Mouse (Mus musculus) neural tube, embryonic 11.5 days (tissue): ENCODE measurements around the gene Casd1. TPM values are rescaled to one million over a fixed set of nuclear protein-coding genes. Genes with fewer than 3 reads are reported as not detected.

Experiments
- ATAC-seq: fragments of 200-750 bp; cut with Nextera tagmentation; 2 replicates; pipeline ENCODE4 v1.8.0; 2017; ENCODE audit warnings: moderate number of reproducible peaks, mild to moderate bottlenecking, moderate TSS enrichment, moderate library complexity; ENCODE audit not compliant: insufficient read depth, low FRiP score, low TSS enrichment
- DNase-seq: peaks from one replicate; pipeline ENCODE4 v3.0.0-alpha.2; 2015; ENCODE audit warnings: low spot score
- H3K27ac ChIP-seq: fragments of 300-500 bp; sonication (generic); 2 replicates; pipeline ENCODE4 v1.5.1; 2014; ENCODE audit warnings: low read depth, mild to moderate bottlenecking, low read length
- H3K27me3 ChIP-seq: fragments of 300-500 bp; sonication (generic); 2 replicates; pipeline ENCODE4 v1.6.1; 2014; ENCODE audit warnings: mild to moderate bottlenecking, low read length, mixed read lengths; ENCODE audit not compliant: control insufficient read depth, insufficient read depth
- H3K36me3 ChIP-seq: fragments of 300-500 bp; sonication (generic); 2 replicates; pipeline ENCODE4 v1.6.1; 2014; ENCODE audit warnings: mild to moderate bottlenecking, low read length, moderate library complexity, mixed read lengths; ENCODE audit not compliant: control insufficient read depth, insufficient read depth
- H3K4me1 ChIP-seq: fragments of 300-500 bp; sonication (generic); 2 replicates; pipeline ENCODE4 v1.6.1; 2014; ENCODE audit warnings: low read length, mixed read lengths; ENCODE audit not compliant: control insufficient read depth, insufficient read depth
- H3K4me2 ChIP-seq: fragments of 300-500 bp; sonication (generic); 2 replicates; pipeline ENCODE4 v1.6.1; 2014; ENCODE audit warnings: low read depth, mild to moderate bottlenecking, moderate library complexity
- H3K4me3 ChIP-seq: fragments of 300-500 bp; sonication (generic); 2 replicates; pipeline ENCODE4 v1.5.1; 2014; ENCODE audit warnings: low read depth, low read length
- H3K9ac ChIP-seq: fragments of 300-500 bp; sonication (generic); 2 replicates; pipeline ENCODE4 v1.6.1; 2014; ENCODE audit warnings: mild to moderate bottlenecking, low read length
- H3K9me3 ChIP-seq: fragments of 300-500 bp; sonication (generic); 2 replicates; pipeline ENCODE4 v1.6.1; 2016; ENCODE audit warnings: low read length; ENCODE audit not compliant: control insufficient read depth
- WGBS: fragments of 180-500 bp; shearing (Covaris S2); extraction: QIAGEN DNeasy Blood & Tissue Kit; methylation state at CpG from one replicate; pipeline ENCODE4 v1.1.7; 2014; 5-methylcytosine and 5-hydroxymethylcytosine counted together
- polyA plus RNA-seq: library from polyadenylated mRNA; unstranded; fragments of >200 nt; fragmentation: Nextera tagmentation; extraction: Ambion mirVana; gene quantifications from 2 replicates; pipeline ENCODE4 v1.2.1, GENCODE M21; 2014

Gene Casd1
- polyA plus RNA-seq, result 50.2 and 52.9 TPM in 2 replicates

GRCm38 (mm10) chr6:4600658-4601296, at the start of gene Casd1:
Gene Casd1 (plus strand): TSS chr6:4600839.
- WGBS, result 1% methylated on average over 30 of the region's 64 CpGs
- H3K27me3 ChIP-seq, result no peaks in the 10 kb centered on the region

GRCm38 (mm10) chr6:4555366-4555765, 45.3 kb upstream of the Casd1 start:
- H3K4me2 ChIP-seq, result no peak overlapping the region
- peaks cover 10% of the 10 kb centered on the region for H3K4me1 ChIP-seq
- H3K36me3 ChIP-seq, result no peaks in the 10 kb centered on the region
- no peaks in the 10 kb centered on the region for H3K27me3 ChIP-seq
- H3K27ac ChIP-seq, result no peak overlapping the region
- 68% methylated on average over 6 of the region's 6 CpGs for WGBS
- no peak for DNase-seq
- H3K4me3 ChIP-seq, result no peak overlapping the region
- no peak for ATAC-seq
- no peak overlapping the region for H3K9ac ChIP-seq
- H3K9me3 ChIP-seq, result no peaks in the 10 kb centered on the region

More at GRCm38 (mm10) chr6:4600658-4601296, at the start of gene Casd1:
- ATAC-seq, result peak; percentile 88
- peak within 1 kb of the TSS; percentile 99 for H3K9ac ChIP-seq
- peaks cover 10% of the 10 kb centered on the region for H3K4me1 ChIP-seq
- H3K4me3 ChIP-seq, result peak within 1 kb of the TSS; percentile 80
- no peaks in the 10 kb centered on the region for H3K9me3 ChIP-seq
- peak within 1 kb of the TSS; percentile 98 for H3K27ac ChIP-seq
- DNase-seq, result peak; percentile 77
- no peaks in the 10 kb centered on the region for H3K36me3 ChIP-seq
- peak within 1 kb of the TSS; percentile 69 for H3K4me2 ChIP-seq

- no peak overlapping the region for H3K9ac ChIP-seq
- H3K27me3 ChIP-seq, result no peaks in the 10 kb centered on the region
- H3K9me3 ChIP-seq, result no peaks in the 10 kb centered on the region
- no peak overlapping the region for H3K4me3 ChIP-seq
- H3K36me3 ChIP-seq, result no peaks in the 10 kb centered on the region
- H3K4me1 ChIP-seq, result peaks cover 14% of the 10 kb centered on the region
- DNase-seq (no peak), ATAC-seq (no peak)
- WGBS, result 58% methylated on average over 8 of the region's 8 CpGs
- no peak overlapping the region for H3K27ac ChIP-seq
- no peak overlapping the region for H3K4me2 ChIP-seq
Observed at GRCm38 (mm10) chr6:4557086-4557485, 43.6 kb upstream of the Casd1 start.

- H3K9me3 ChIP-seq, result no peaks in the 10 kb centered on the region
- H3K9ac ChIP-seq, result no peak overlapping the region
- H3K4me1 ChIP-seq, result peaks cover 14% of the 10 kb centered on the region
- DNase-seq (peak; percentile 64), ATAC-seq (peak; percentile 67)
- H3K27me3 ChIP-seq, result no peaks in the 10 kb centered on the region
- H3K4me2 ChIP-seq, result no peak overlapping the region
- H3K4me3 ChIP-seq, result no peak overlapping the region
- 6% methylated on average over 7 of the region's 7 CpGs for WGBS
- H3K27ac ChIP-seq, result no peak overlapping the region
- H3K36me3 ChIP-seq, result no peaks in the 10 kb centered on the region
Observed at GRCm38 (mm10) chr6:4557678-4558077, 43.0 kb upstream of the Casd1 start.

GRCm38 (mm10) chr6:4561156-4561555, 39.5 kb upstream of the Casd1 start:
- H3K27ac ChIP-seq, result peak overlapping the region; percentile 62; the same call in 1 of the 2 replicates
- no peak overlapping the region for H3K4me2 ChIP-seq
- H3K36me3 ChIP-seq, result no peaks in the 10 kb centered on the region
- no peak for ATAC-seq
- H3K9ac ChIP-seq, result no peak overlapping the region
- H3K4me1 ChIP-seq, result peaks cover 9% of the 10 kb centered on the region
- 24% methylated on average over 11 of the region's 11 CpGs for WGBS
- peak; percentile 25 for DNase-seq
- H3K9me3 ChIP-seq, result no peaks in the 10 kb centered on the region; the same call in 1 of the 2 replicates
- H3K4me3 ChIP-seq, result no peak overlapping the region
- no peaks in the 10 kb centered on the region for H3K27me3 ChIP-seq

GRCm38 (mm10) chr6:4561621-4562020, 39.0 kb upstream of the Casd1 start:
- no peak for ATAC-seq
- Histone ChIP-seq H3K27me3 (no peaks in the 10 kb centered on the region), H3K4me2 (no peak overlapping the region), H3K9me3 (no peaks in the 10 kb centered on the region; the same call in 1 of the 2 replicates), H3K4me3 (no peak overlapping the region), H3K4me1 (peaks cover 9% of the 10 kb centered on the region), H3K9ac (no peak overlapping the region), H3K36me3 (no peaks in the 10 kb centered on the region), H3K27ac (peak overlapping the region; percentile 62; the same call in 1 of the 2 replicates)
- DNase-seq, result no peak

GRCm38 (mm10) chr6:4562401-4562800, 38.2 kb upstream of the Casd1 start:
- Histone ChIP-seq H3K4me3 (no peak overlapping the region), H3K4me1 (peaks cover 9% of the 10 kb centered on the region), H3K27ac (no peak overlapping the region), H3K9me3 (no peaks in the 10 kb centered on the region; the same call in 1 of the 2 replicates), H3K36me3 (no peaks in the 10 kb centered on the region), H3K9ac (no peak overlapping the region), H3K27me3 (no peaks in the 10 kb centered on the region), H3K4me2 (no peak overlapping the region)
- ATAC-seq (no peak), DNase-seq (no peak)
- 36% methylated on average over 1 of the region's 1 CpGs for WGBS

- Histone ChIP-seq H3K36me3 (no peaks in the 10 kb centered on the region), H3K4me1 (peaks cover 4% of the 10 kb centered on the region; the same call in 1 of the 2 replicates), H3K4me2 (no peak overlapping the region), H3K9me3 (no peaks in the 10 kb centered on the region; the same call in 1 of the 2 replicates), H3K27ac (no peak overlapping the region), H3K9ac (no peak overlapping the region), H3K4me3 (no peak overlapping the region), H3K27me3 (no peaks in the 10 kb centered on the region)
- ATAC-seq, result no peak
- WGBS, result 85% methylated on average over 5 of the region's 5 CpGs
- no peak for DNase-seq
Observed at GRCm38 (mm10) chr6:4563477-4563876, 37.2 kb upstream of the Casd1 start.

GRCm38 (mm10) chr6:4570412-4570811, 30.2 kb upstream of the Casd1 start:
- DNase-seq (no peak), ATAC-seq (no peak)
- Histone ChIP-seq H3K4me3 (no peak overlapping the region), H3K27me3 (no peaks in the 10 kb centered on the region), H3K9me3 (no peaks in the 10 kb centered on the region), H3K27ac (no peak overlapping the region), H3K36me3 (no peaks in the 10 kb centered on the region), H3K4me1 (no peaks in the 10 kb centered on the region), H3K9ac (no peak overlapping the region), H3K4me2 (no peak overlapping the region)
- 61% methylated on average over 4 of the region's 4 CpGs for WGBS
